ENCODE assay signal across 13 mouse cellular contexts in genomic region chr14:25156171-25156570, GRCm38 (mm10).
DNase-seq lines count a peak whose midpoint lies in the region; ATAC-seq and TF ChIP-seq lines count a peak whose summit lies in the region.
"Had no signal": no experiment of that assay in that cellular context is flagged by ENCODE, and none has a peak within 500 bp of the region (broad histone marks: within the 10 kb centered on the region; RNA-seq: fewer than 3 reads in every experiment).

No protein-coding gene starts in this region.

- H3K4me3 ChIP-seq in lung, postnatal 0 days (ENCODE audit: low read depth, low read length) = no peak overlapping the region
- no peak overlapping the region for H3K4me3 ChIP-seq in lung, adult 2 months (replicated peaks; ENCODE audit: extremely low read depth, low read depth, low read length)
- no peak overlapping the region for H3K4me3 ChIP-seq in heart, embryonic 14.5 days (ENCODE audit: control insufficient read depth in 1 of 2, insufficient read depth in 1 of 2, low read depth in 1 of 2, low read length in 2 of 2)
- H3K4me3 ChIP-seq in midbrain, postnatal 0 days (ENCODE audit: low read depth, low read length) = no peak overlapping the region
- no peak overlapping the region for H3K4me3 ChIP-seq in forebrain, embryonic 11.5 days (ENCODE audit: low read depth, low read length)
- H3K4me3 ChIP-seq: erythroblast, embryonic 14.5 days had no signal

- 30% methylated on average over 9 of the region's 9 CpGs for WGBS in lung, postnatal 0 days
- 41% methylated on average over 9 of the region's 9 CpGs for WGBS in lung, adult 2 months
- 28% methylated on average over 9 of the region's 9 CpGs for WGBS in heart, embryonic 14.5 days
- 45% methylated on average over 9 of the region's 9 CpGs for WGBS in midbrain, postnatal 0 days
- 78% methylated on average over 9 of the region's 9 CpGs for WGBS in forebrain, embryonic 11.5 days

- DNase-seq in lung, postnatal 0 days (ENCODE audit: low spot score) = peak; percentile 34
- no peak for DNase-seq in lung, adult 2 months
- DNase-seq in heart, adult 18-20 months = peak; percentile 53 to 62
- DNase-seq in midbrain, postnatal 0 days (ENCODE audit: low spot score) = no peak
- DNase-seq in neural tube, embryonic 10.5 days (ENCODE audit: extremely low spot score, low spot score) = no peak
- no peak for DNase-seq in urinary bladder, adult 2 months (ENCODE audit: low spot score)
- DNase-seq in forebrain, embryonic 11.5 days (ENCODE audit: low spot score) = no peak
- DNase-seq: cerebellum, postnatal 25 days had no signal

- no peak overlapping the region for H3K4me2 ChIP-seq in lung, postnatal 0 days (replicated peaks; ENCODE audit: low read depth, low read length)
- H3K4me2 ChIP-seq in heart, embryonic 14.5 days (ENCODE audit: low read length) = peak overlapping the region; percentile 38
- no peak overlapping the region for H3K4me2 ChIP-seq in midbrain, postnatal 0 days (ENCODE audit: low read depth, low read length, poor library complexity, severe bottlenecking)
- H3K4me2 ChIP-seq in forebrain, embryonic 11.5 days (ENCODE audit: low read depth, low read length, severe bottlenecking) = no peak overlapping the region

- TF ChIP-seq EP300 in lung, postnatal 0 days (IDR thresholded peaks at IDR 0.05) = no peak

- H3K9me3 ChIP-seq in lung, postnatal 0 days (ENCODE audit: low read length) = no peaks in the 10 kb centered on the region
- no peaks in the 10 kb centered on the region for H3K9me3 ChIP-seq in heart, embryonic 14.5 days (ENCODE audit: control insufficient read depth, low read length)
- no peaks in the 10 kb centered on the region for H3K9me3 ChIP-seq in midbrain, postnatal 0 days (ENCODE audit: low read length)
- no peaks in the 10 kb centered on the region for H3K9me3 ChIP-seq in forebrain, embryonic 11.5 days (ENCODE audit: control insufficient read depth, low read length)

- H3K9ac ChIP-seq in lung, postnatal 0 days (replicated peaks; ENCODE audit: low read depth) = no peak overlapping the region
- peak overlapping the region; percentile 42; the same call in 1 of the 2 replicates for H3K9ac ChIP-seq in heart, embryonic 14.5 days (ENCODE audit: low read length)
- no peak overlapping the region for H3K9ac ChIP-seq in midbrain, postnatal 0 days (replicated peaks; ENCODE audit: low read length, poor library complexity, severe bottlenecking)
- H3K9ac ChIP-seq in forebrain, embryonic 11.5 days (ENCODE audit: low read length) = no peak overlapping the region
- H3K9ac ChIP-seq: liver, embryonic 14.5 days had no signal

- no peaks in the 10 kb centered on the region; the same call in 1 of the 2 replicates for H3K4me1 ChIP-seq in lung, postnatal 0 days (ENCODE audit: insufficient read depth, low read depth, low read length)
- no peaks in the 10 kb centered on the region for H3K4me1 ChIP-seq in lung, adult 2 months (ENCODE audit: control insufficient read depth, insufficient read depth, low read length)
- peaks cover 25 to 36% of the 10 kb centered on the region in 2 experiments for H3K4me1 ChIP-seq in heart, embryonic 14.5 days (ENCODE audit: control insufficient read depth in 2 of 2, insufficient read depth in 2 of 2, low read length in 2 of 2)
- peaks cover 6% of the 10 kb centered on the region; the same call in 1 of the 2 replicates for H3K4me1 ChIP-seq in midbrain, postnatal 0 days (ENCODE audit: insufficient read depth, low read length)
- no peaks in the 10 kb centered on the region for H3K4me1 ChIP-seq in forebrain, embryonic 11.5 days (replicated peaks; ENCODE audit: control insufficient read depth, insufficient read depth, low read length)

- TF ChIP-seq CTCF in lung, postnatal 0 days (IDR thresholded peaks at IDR 0.05) = no peak
- TF ChIP-seq CTCF in lung, adult 2 months (IDR thresholded peaks at IDR 0.05; ENCODE audit: insufficient read depth, low read length) = no peak
- TF ChIP-seq CTCF in midbrain, postnatal 0 days (IDR thresholded peaks at IDR 0.05) = no peak

- no peaks in the 10 kb centered on the region for H3K36me3 ChIP-seq in lung, postnatal 0 days (ENCODE audit: insufficient read depth, low read length)
- H3K36me3 ChIP-seq in heart, embryonic 14.5 days (ENCODE audit: control insufficient read depth, insufficient read depth, low read length) = no peaks in the 10 kb centered on the region
- no peaks in the 10 kb centered on the region for H3K36me3 ChIP-seq in midbrain, postnatal 0 days (ENCODE audit: insufficient read depth, low read length)
- no peaks in the 10 kb centered on the region for H3K36me3 ChIP-seq in forebrain, embryonic 11.5 days (ENCODE audit: control insufficient read depth, insufficient read depth, low read length)
- H3K36me3 ChIP-seq: G1E had no signal

- peak; percentile 44 for ATAC-seq in lung, postnatal 0 days
- peak; percentile 62 for ATAC-seq in heart, embryonic 14.5 days (ENCODE audit: insufficient number of reproducible peaks, insufficient read depth, low FRiP score, low read depth)
- no peak for ATAC-seq in midbrain, postnatal 0 days (ENCODE audit: low FRiP score)
- ATAC-seq in forebrain, embryonic 11.5 days (replicated peaks; ENCODE audit: low FRiP score) = no peak

- no peak for TF ChIP-seq POLR2A in lung, adult 2 months (IDR thresholded peaks at IDR 0.05; ENCODE audit: borderline replicate concordance, extremely low read depth, low read depth, low read length)

- no peak overlapping the region for H3K27ac ChIP-seq in lung, postnatal 0 days (ENCODE audit: low read length)
- H3K27ac ChIP-seq in heart, embryonic 14.5 days (replicated peaks in 1 of 2; ENCODE audit: control insufficient read depth in 1 of 2, insufficient read depth in 1 of 2, low read depth in 2 of 2, low read length in 2 of 2) = peak overlapping the region; percentile 91 to 93
- peak overlapping the region; percentile 27; the same call in 1 of the 2 replicates for H3K27ac ChIP-seq in midbrain, postnatal 0 days (ENCODE audit: low read depth, low read length)
- no peak overlapping the region for H3K27ac ChIP-seq in forebrain, embryonic 11.5 days (ENCODE audit: low read depth, low read length)
- H3K27ac ChIP-seq: kidney, postnatal 0 days; liver, embryonic 14.5 days had no signal

- H3K27me3 ChIP-seq in lung, postnatal 0 days (replicated peaks; ENCODE audit: insufficient read depth, low read length) = no peaks in the 10 kb centered on the region
- H3K27me3 ChIP-seq in heart, embryonic 14.5 days (ENCODE audit: control insufficient read depth, insufficient read depth, low read length) = no peaks in the 10 kb centered on the region
- no peaks in the 10 kb centered on the region for H3K27me3 ChIP-seq in midbrain, postnatal 0 days (ENCODE audit: insufficient read depth, low read length)
- no peaks in the 10 kb centered on the region for H3K27me3 ChIP-seq in forebrain, embryonic 11.5 days (ENCODE audit: control insufficient read depth, insufficient read depth, low read length)

Comparison
In these comparisons a context has a peak if more than half of its experiments do, and no peak if none do; other contexts are left out.
1. DNase-seq: peak in lung, postnatal 0 days (single experiment) and heart, adult 18-20 months (2 of 2); none in lung, adult 2 months (single experiment), midbrain, postnatal 0 days (single experiment), neural tube, embryonic 10.5 days (single experiment), urinary bladder, adult 2 months (single experiment) and forebrain, embryonic 11.5 days (single experiment).
2. ATAC-seq: peak in lung, postnatal 0 days (single experiment) and heart, embryonic 14.5 days (single experiment); none in midbrain, postnatal 0 days (single experiment) and forebrain, embryonic 11.5 days (single experiment).
3. H3K27ac ChIP-seq: peak in heart, embryonic 14.5 days (2 of 2) and midbrain, postnatal 0 days (single experiment); none in lung, postnatal 0 days (single experiment) and forebrain, embryonic 11.5 days (single experiment).